In the genomic region with DNA sequence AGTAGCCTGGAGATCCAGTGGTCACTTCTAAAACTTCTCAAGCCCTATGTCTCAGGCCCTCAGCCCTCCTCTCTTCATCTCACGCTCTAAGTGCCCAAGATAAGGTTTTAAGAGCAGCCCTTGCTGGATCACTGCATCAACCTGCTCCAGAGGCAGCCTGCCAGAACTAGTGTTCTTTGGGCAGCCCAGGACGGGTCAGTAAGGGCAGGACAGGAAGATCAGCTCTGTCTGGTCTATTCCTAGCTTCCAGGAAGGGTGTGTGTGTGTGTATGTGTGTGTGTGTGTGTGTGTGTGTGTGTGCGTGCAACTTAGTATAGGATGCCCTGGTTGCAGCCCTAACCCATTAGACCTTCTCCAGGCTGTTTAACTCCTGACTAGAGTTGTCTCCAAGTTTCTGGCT, we compare ENCODE assay signal across 1 mouse cellular context.
TF ChIP-seq lines count a peak whose summit lies in the region.

No protein-coding gene starts in this region.

TF ChIP-seq in MEL, 35 proteins besides CTCF, POLR2A, EP300 and RAD21:
- TF ChIP-seq KAT2A (conservative IDR thresholded peaks at IDR 0.05; ENCODE audit: low read depth, low read length) (no peak), JUND (IDR thresholded peaks at IDR 0.05; ENCODE audit: low read depth, low read length) (no peak), MXI1 (IDR thresholded peaks at IDR 0.05; ENCODE audit: low read depth, low read length) (no peak), ETS1 (IDR thresholded peaks at IDR 0.05; ENCODE audit: low read depth, low read length) (no peak), TCF12 (IDR thresholded peaks at IDR 0.05; ENCODE audit: low read depth, low read length) (no peak), MAX (IDR thresholded peaks at IDR 0.05; ENCODE audit: low read length) (no peak), ELF1 (IDR thresholded peaks at IDR 0.05; ENCODE audit: low read depth, low read length) (no peak), TBP (IDR thresholded peaks at IDR 0.05; ENCODE audit: low read depth, low read length) (no peak), MAZ (IDR thresholded peaks at IDR 0.05; ENCODE audit: low read depth, low read length) (no peak), TAL1 (IDR thresholded peaks at IDR 0.05; ENCODE audit: low read length) (no peak), ZNF384 (IDR thresholded peaks at IDR 0.05; ENCODE audit: low read depth, low read length) (no peak), POLR2AphosphoS5 (IDR thresholded peaks at IDR 0.05; ENCODE audit: borderline replicate concordance, low read depth, low read length) (no peak), USF2 (IDR thresholded peaks at IDR 0.05; ENCODE audit: borderline replicate concordance in 1 of 2, insufficient read depth in 1 of 2, low read depth in 1 of 2, low read length in 2 of 2) (no peak), GATA1 (IDR thresholded peaks at IDR 0.05; ENCODE audit: low read depth, low read length) (no peak)
